Mouse (Mus musculus) lung, postnatal 0 days (tissue): Measurements from ENCODE around the gene Vgll4. TPM values are rescaled to one million over a fixed set of nuclear protein-coding genes. Genes with fewer than 3 reads are reported as not detected.

Experiments
- ATAC-seq: fragments of 200-750 bp; cut with Nextera tagmentation; 2 replicates; pipeline ENCODE4 v1.8.0; 2017; ENCODE audit warnings: moderate library complexity
- DNase-seq: peaks from one replicate; pipeline ENCODE4 v3.0.0-alpha.2; 2016; ENCODE audit warnings: low spot score
- H3K27ac ChIP-seq: fragments of 300-500 bp; sonication (generic); 2 replicates; pipeline ENCODE4 v1.5.1; 2014; ENCODE audit warnings: antibody characterized with exemption, mild to moderate bottlenecking, low read length, mixed read lengths
- H3K27me3 ChIP-seq: fragments of 300-500 bp; sonication (generic); replicated peaks from 2 replicates; pipeline ENCODE4 v1.6.1; 2014; ENCODE audit warnings: low read length, mixed read lengths; ENCODE audit not compliant: insufficient read depth
- H3K36me3 ChIP-seq: fragments of 300-500 bp; sonication (generic); 2 replicates; pipeline ENCODE4 v1.6.1; 2014; ENCODE audit warnings: low read length, mixed read lengths; ENCODE audit not compliant: insufficient read depth
- H3K4me1 ChIP-seq: fragments of 300-500 bp; sonication (generic); 2 replicates; pipeline ENCODE4 v1.6.1; 2014; ENCODE audit warnings: antibody characterized with exemption, low read depth, low read length, mixed read lengths; ENCODE audit not compliant: insufficient read depth
- H3K4me2 ChIP-seq: fragments of 300-500 bp; sonication (generic); replicated peaks from 2 replicates; pipeline ENCODE4 v1.6.1; 2014; ENCODE audit warnings: low read depth, mild to moderate bottlenecking, low read length, moderate library complexity, mixed read lengths
- H3K4me3 ChIP-seq: fragments of 300-500 bp; sonication (generic); 2 replicates; pipeline ENCODE4 v1.5.1; 2014; ENCODE audit warnings: low read depth, low read length
- H3K9ac ChIP-seq: fragments of 300-500 bp; sonication (generic); replicated peaks from 2 replicates; pipeline ENCODE4 v1.6.1; 2014; ENCODE audit warnings: low read depth, mild to moderate bottlenecking
- H3K9me3 ChIP-seq: fragments of 300-500 bp; sonication (generic); 2 replicates; pipeline ENCODE4 v1.6.1; 2016; ENCODE audit warnings: low read length, mixed read lengths
- CTCF ChIP-seq: IDR thresholded peaks from 2 replicates; pipeline ENCODE4 v1.5.1; 2016; ENCODE audit warnings: antibody characterized with exemption, mild to moderate bottlenecking
- EP300 ChIP-seq: IDR thresholded peaks from 2 replicates; pipeline ENCODE4 v1.6.1; 2016; ENCODE audit warnings: antibody characterized with exemption, mild to moderate bottlenecking, control low read depth
- WGBS: fragments of 180-500 bp; shearing (Covaris S2); extraction: QIAGEN DNeasy Blood & Tissue Kit; methylation state at CpG from one replicate; pipeline ENCODE4 v1.1.7; 2014; 5-methylcytosine and 5-hydroxymethylcytosine counted together
- polyA plus RNA-seq: library from polyadenylated mRNA; unstranded; fragments of >200 nt; fragmentation: Nextera tagmentation; extraction: Ambion mirVana; gene quantifications from 2 replicates; pipeline ENCODE4 v1.2.1, GENCODE M21; 2015

The Vgll4 gene
- polyA plus RNA-seq, 1 experiment from 2014 or later = 104 TPM

DNA sequence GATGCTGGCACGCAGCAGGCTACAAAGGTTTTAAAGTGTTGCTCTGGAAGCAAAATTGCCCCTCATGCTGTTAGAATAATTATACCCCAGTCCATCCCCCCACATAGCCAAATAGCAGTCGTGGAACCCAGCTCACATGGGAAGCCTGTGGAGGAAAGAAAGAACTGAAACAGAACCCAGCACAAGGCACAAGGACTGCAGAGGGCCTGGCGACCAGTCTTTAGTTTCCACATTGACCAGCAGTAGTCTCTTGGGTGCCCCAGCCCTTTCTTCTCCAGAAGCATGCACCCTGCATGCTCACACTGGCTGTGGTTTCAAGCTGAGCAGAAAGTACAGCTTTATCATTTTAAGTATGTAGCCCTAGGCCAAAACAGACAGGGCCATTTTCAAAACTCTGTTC, 127.7 kb downstream of the Vgll4 start:
- H3K36me3 ChIP-seq = no peaks in the 10 kb centered on the region
- no peaks in the 10 kb centered on the region for H3K9me3 ChIP-seq
- H3K27me3 ChIP-seq = no peaks in the 10 kb centered on the region
- TF ChIP-seq EP300 = no peak
- no peak for TF ChIP-seq CTCF
- ATAC-seq (no peak), DNase-seq (no peak)
- WGBS = 69% methylated on average over 3 of the region's 3 CpGs
- no peak overlapping the region for H3K27ac ChIP-seq
- H3K9ac ChIP-seq = no peak overlapping the region
- H3K4me2 ChIP-seq = no peak overlapping the region
- H3K4me1 ChIP-seq = peaks cover 14% of the 10 kb centered on the region; the same call in 1 of the 2 replicates
- no peak overlapping the region for H3K4me3 ChIP-seq

DNA sequence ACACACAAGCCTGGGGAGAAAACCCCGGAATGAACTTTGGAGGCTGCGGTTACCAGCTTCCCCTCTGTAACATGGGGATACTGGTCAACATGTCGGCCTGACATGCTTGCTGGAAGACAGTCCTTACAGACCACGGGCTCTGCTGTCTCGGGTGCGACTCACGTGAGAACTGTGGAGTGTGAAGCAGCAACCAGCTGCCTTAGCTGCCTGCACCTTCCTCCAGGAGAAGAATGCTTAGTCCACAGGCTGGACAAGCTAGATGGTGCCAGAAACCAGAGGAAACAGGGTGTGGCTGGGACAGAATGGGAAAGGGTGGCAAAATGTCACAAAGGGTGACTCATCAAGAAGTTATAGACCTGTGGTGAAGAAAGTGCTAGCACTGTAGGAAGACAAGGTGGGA, 129.8 kb downstream of the Vgll4 start:
- WGBS = 81% methylated on average over 7 of the region's 7 CpGs
- ATAC-seq (peak; percentile 73), DNase-seq (peak; percentile 68)
- Histone ChIP-seq H3K27ac (peak overlapping the region; percentile 52), H3K9ac (no peak overlapping the region), H3K36me3 (no peaks in the 10 kb centered on the region), H3K4me2 (no peak overlapping the region), H3K4me1 (peaks cover 14% of the 10 kb centered on the region; the same call in 1 of the 2 replicates), H3K27me3 (no peaks in the 10 kb centered on the region), H3K4me3 (no peak overlapping the region), H3K9me3 (no peaks in the 10 kb centered on the region)
- TF ChIP-seq EP300 = peak; percentile 61; the same call in 1 of the 2 replicates
- TF ChIP-seq CTCF = no peak

DNA sequence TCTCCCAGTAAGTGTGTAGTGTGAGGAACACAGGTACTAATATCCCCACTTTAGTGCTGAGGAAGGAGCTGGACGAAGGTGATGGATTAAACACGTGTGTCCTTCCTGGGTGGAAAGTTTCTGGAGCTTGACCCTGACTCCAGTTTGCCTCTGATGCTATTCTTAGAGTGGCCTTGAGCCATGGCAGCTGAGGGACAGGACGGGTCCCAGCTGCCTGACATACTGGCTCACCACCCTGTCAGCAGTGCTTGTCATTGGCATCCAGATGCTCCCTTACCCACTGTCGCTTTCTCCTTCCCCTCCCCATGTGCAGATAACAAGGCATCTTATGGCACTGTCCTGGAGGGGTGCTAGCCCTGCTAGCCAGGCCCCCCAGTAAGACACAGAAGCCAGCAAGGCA, 130.9 kb downstream of the Vgll4 start:
- TF ChIP-seq CTCF (no peak), EP300 (no peak)
- no peak overlapping the region for H3K9ac ChIP-seq
- H3K4me3 ChIP-seq = no peak overlapping the region
- peak; percentile 61 for ATAC-seq
- 78% methylated on average over 4 of the region's 4 CpGs for WGBS
- no peaks in the 10 kb centered on the region for H3K36me3 ChIP-seq
- H3K4me2 ChIP-seq = no peak overlapping the region
- H3K9me3 ChIP-seq = no peaks in the 10 kb centered on the region
- H3K27ac ChIP-seq = no peak overlapping the region; the same call in 1 of the 2 replicates
- DNase-seq = peak; percentile 66
- H3K4me1 ChIP-seq = peaks cover 14% of the 10 kb centered on the region; the same call in 1 of the 2 replicates
- H3K27me3 ChIP-seq = no peaks in the 10 kb centered on the region

DNA sequence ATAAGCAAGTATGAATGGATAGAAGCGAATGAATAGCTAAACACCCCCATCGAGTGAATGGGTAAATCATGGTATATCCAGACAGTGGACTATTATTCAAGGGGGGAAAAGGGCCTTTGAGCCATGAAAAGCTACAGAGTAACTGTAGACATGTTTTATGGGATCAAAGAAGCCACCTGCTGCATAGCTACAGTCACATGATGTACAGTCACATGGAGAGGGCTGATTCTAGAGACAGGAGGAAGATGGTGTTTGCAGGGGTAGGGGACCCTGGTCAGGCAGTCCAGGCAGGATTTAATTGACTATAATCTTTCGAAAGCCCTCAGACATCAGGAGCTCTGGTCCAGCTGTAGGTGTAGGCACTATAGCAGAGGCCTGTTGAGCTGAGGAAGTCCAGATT, 133.4 kb downstream of the Vgll4 start:
- Histone ChIP-seq H3K27ac (no peak overlapping the region), H3K4me1 (peaks cover 19% of the 10 kb centered on the region; the same call in 1 of the 2 replicates), H3K4me3 (no peak overlapping the region), H3K36me3 (no peaks in the 10 kb centered on the region), H3K27me3 (no peaks in the 10 kb centered on the region), H3K4me2 (no peak overlapping the region), H3K9ac (no peak overlapping the region), H3K9me3 (no peaks in the 10 kb centered on the region)
- TF ChIP-seq CTCF (no peak), EP300 (no peak)
- 78% methylated on average over 3 of the region's 3 CpGs for WGBS
- DNase-seq (no peak), ATAC-seq (no peak)

DNA sequence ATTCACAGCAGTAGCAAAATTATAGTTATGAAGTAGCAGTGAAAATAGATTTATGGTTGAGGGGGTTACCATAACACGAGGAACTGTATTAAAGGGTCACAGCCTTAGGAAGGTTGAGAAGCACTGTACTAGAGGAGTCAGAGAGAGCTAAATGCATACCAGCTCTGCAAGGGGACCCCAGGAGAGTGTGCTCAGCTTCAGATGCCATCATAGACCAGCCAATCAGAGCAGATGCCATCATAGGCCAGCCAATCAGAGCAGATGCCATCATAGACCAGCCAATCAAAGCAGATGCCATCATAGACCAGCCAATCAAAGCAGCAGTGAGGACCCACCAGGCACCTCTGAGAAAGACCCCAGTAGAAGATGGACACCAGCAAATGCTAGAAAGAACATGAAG, 134.0 kb downstream of the Vgll4 start:
- Histone ChIP-seq H3K4me3 (no peak overlapping the region), H3K4me1 (peaks cover 19% of the 10 kb centered on the region; the same call in 1 of the 2 replicates), H3K27ac (no peak overlapping the region), H3K9ac (no peak overlapping the region), H3K27me3 (no peaks in the 10 kb centered on the region), H3K36me3 (no peaks in the 10 kb centered on the region), H3K4me2 (no peak overlapping the region), H3K9me3 (no peaks in the 10 kb centered on the region)
- ATAC-seq = no peak
- no peak for TF ChIP-seq CTCF
- TF ChIP-seq EP300 = no peak
- 75% methylated on average over 1 of the region's 1 CpGs for WGBS
- no peak for DNase-seq

DNA sequence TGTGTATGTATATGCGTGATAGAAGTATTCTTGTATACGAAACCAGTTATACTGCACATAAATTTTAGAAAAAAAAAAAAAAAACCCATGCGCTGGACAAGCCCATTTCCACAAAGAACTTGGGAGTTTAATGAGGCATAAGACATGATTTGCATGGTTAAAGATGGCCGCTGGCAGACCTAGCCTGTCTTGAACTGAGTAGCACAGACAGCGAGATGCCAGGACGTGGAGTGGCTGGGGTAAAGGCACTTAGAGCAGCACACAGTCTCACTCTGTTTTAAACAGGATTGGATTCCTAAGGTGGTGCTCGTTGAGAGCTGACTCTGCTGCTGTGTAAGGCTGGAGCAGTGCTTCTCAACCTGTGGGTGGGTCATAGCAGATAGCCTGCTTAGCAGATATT, 134.4 kb downstream of the Vgll4 start:
- H3K27ac ChIP-seq = no peak overlapping the region
- no peak for ATAC-seq
- no peaks in the 10 kb centered on the region for H3K27me3 ChIP-seq
- no peaks in the 10 kb centered on the region for H3K9me3 ChIP-seq
- no peaks in the 10 kb centered on the region for H3K36me3 ChIP-seq
- no peak overlapping the region for H3K4me2 ChIP-seq
- H3K4me3 ChIP-seq = no peak overlapping the region
- H3K9ac ChIP-seq = no peak overlapping the region
- H3K4me1 ChIP-seq = peaks cover 19% of the 10 kb centered on the region; the same call in 1 of the 2 replicates
- DNase-seq = no peak
- TF ChIP-seq EP300 (no peak), CTCF (no peak)
- WGBS = 86% methylated on average over 7 of the region's 7 CpGs

DNA sequence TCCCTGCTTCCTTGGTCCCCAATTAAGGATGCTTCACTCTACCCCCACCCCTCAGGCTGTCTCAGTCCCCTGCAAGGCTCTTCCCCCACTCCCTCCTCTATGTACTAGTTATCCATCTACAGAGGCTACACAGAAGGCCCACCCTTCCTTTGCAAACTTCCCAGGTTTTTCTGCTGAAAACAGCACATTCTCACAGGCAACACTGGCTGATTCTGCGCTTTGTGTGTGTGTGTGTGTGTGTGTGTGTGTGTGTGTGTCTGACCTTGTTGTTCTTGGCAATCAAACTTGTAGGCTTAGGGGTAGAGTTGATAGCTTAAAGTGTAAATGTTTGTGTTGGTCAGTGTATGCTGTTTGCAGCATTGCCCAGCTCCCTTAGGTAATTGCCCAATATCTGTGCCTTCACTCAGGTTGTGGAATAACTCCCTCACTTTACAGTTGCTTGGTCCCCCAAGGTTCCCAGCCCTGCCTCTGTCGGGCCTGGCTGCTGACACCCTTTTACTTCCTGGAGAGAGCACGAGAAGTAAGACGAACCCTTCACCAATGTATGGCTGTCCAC, 135.9 kb downstream of the Vgll4 start:
- Histone ChIP-seq H3K9ac (no peak overlapping the region), H3K27ac (no peak overlapping the region), H3K4me1 (peaks cover 6% of the 10 kb centered on the region; the same call in 1 of the 2 replicates), H3K36me3 (no peaks in the 10 kb centered on the region), H3K27me3 (no peaks in the 10 kb centered on the region), H3K9me3 (no peaks in the 10 kb centered on the region), H3K4me2 (no peak overlapping the region), H3K4me3 (no peak overlapping the region)
- TF ChIP-seq CTCF = no peak
- TF ChIP-seq EP300 = no peak
- 42% methylated on average over 4 of the region's 4 CpGs for WGBS
- ATAC-seq = peak; percentile 38
- peak; percentile 29 for DNase-seq
